Mouse (Mus musculus) natural killer cell, adult 2 months (primary cell): ENCODE results near the gene Reps1.
"Not testable (repeated sequence)": the region's sequence is repeated elsewhere in the genome, so short reads cannot be mapped to it uniquely, and the experiment has no call there.

Experiments
- DNase-seq, 2 experiments: peaks; one replicate each; pipeline ENCODE4 v3.0.0; 2022; ENCODE audit warnings: low spot score in 2 of 2

Gene Reps1

GRCm38 (mm10) chr10:18064606-18065228 is 9.1 kb downstream of the Reps1 start:
- DNase-seq = no peak

DNA sequence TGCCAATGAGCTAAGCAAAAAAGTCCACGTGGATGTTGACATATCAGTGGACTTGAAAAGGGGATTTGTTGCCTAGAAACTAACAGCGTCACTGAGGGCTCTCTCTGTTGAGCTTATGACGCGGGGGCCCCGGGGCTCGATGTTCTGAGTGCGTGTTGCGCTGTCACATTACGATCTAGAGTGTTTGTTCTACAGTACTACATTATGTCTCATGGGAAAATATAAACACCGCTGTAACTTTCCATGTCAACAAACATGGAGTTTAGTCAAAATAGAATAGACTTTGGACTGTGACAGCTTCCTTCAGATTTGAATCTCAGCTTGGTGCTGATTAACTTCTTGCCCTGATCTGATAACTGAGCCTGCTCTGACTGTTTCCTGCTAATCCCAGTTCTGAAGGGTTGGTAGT is 10.4 kb downstream of the Reps1 start:
- DNase-seq = no peak

GRCm38 (mm10) chr10:18067761-18068446 is 12.2 kb downstream of the Reps1 start:
- DNase-seq = no peak

DNA sequence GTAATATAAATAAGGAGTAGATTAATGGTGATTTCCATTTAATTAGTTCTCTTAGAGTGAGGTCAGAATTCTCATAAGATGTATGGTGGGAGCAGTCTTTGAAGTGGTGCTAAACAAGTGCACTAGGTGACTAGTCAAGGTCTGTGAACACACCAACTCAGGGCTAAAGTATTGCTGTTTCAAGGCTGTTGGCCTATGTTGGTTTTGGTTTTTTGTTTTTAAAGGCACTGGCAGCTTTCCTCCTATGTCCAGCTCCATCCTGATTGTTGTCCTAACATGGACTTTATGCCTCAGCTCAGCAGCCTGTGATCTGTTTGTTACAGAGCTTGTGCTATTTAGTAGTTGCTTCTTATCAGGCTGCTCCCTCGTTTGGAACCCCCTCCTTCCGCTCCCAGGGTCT is 13.2 kb downstream of the Reps1 start:
- DNase-seq = no peak

- no peak for DNase-seq
These were observed 13.9 kb downstream of the Reps1 start for GRCm38 (mm10) chr10:18069576-18069975.

DNA sequence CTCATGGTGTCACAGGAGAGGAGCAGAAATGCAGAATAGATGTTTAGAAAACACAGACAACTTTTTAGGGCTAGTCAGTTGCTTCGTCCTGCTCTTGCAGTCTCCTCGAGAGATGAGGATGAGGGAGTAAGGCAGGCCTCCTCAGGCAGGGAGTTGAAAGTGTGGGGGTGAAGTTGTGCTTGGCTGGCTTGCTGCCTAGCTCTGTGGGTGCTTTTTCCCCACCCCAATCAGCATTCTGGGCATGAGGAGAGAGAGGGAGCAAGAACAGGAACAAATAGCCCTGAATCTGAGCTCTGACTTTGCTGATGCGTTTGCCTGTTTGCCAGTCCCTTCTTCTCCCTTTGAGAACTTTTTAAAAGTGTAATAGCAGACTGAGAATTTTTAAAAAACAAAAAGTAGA is 14.5 kb downstream of the Reps1 start:
- no peak for DNase-seq

GRCm38 (mm10) chr10:18070616-18071015 is 15.0 kb downstream of the Reps1 start:
- no peak for DNase-seq

- no peak for DNase-seq
These were observed 17.2 kb downstream of the Reps1 start for GRCm38 (mm10) chr10:18072871-18073270.

DNA sequence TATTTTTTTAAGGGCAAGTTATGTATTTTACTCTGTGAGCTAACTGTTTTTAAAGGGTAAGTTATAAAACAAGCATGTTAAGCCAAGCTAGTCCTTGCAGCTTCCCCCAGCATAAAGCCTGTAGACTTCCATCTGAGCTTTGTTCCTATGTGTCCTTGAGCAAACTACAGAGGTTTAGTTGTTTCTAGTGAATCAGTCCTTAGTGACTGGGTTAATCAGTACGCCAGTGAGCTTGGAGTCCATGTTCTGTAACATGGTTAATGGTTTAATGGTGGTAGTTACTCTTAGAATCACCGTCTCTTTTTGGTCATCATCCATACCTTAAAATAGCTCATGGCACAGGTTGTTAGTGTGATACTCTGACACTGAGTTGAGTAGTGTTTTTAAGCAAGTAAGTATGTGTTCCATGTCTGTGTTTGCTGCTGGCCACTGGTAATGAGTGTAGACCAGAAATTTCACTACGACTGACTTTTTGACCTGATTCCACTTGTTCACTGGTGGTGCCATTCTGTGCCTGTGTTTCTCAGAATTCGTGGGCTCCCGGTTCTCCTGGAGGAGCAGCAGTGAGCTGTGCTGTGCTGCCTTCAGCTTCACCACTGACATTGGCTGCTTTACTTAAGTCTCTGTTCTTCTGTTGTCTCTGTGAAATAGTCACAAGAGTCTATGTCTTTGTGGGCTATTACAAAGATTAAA is 18.9 kb downstream of the Reps1 start:
- no peak for DNase-seq

- DNase-seq = no peak
These were observed 20.2 kb downstream of the Reps1 start for GRCm38 (mm10) chr10:18075845-18076244.

- DNase-seq = no peak
These were observed 25.9 kb downstream of the Reps1 start for GRCm38 (mm10) chr10:18081536-18081935.

DNA sequence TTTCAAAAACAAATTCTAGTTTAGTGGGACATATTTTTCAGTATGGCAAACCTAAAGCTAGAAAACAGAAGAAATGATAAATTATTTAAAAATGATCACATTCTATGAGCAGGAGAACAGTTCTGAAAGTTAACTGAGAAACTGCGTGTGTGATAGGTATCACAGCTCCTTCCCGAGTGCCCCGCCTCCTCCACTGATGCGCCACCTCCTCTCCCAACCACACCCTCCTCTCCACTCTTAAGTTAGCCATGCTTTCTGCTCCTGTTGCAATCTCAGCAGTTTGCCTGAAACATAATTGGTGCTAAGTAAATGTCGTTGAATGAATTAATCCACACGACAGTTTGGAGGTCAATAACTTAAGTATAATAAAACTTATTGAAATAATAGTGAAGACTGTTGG is 27.1 kb downstream of the Reps1 start:
- DNase-seq = no peak

- DNase-seq = no peak
These were observed 35.0 kb downstream of the Reps1 start for GRCm38 (mm10) chr10:18090691-18091090.

DNA sequence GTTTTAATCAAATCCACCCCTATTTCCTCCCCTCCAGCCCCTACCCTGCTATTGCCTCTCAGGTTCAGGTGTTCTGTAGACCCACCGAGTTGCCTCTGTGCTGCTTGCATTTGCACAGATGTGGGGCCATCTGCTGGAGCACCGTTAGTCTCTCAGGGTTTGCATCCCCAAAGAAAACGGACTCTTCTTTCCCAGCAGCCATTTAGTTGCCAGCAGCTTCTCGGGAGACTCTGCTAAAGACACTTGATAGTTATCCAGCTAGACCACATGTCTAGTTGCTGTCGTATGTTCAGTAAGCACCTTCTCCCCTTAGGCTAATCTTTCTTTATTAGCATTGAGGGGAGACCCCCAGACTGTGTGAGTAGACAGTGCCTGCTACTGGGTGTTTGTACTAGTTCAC is 46.5 kb downstream of the Reps1 start:
- no peak for DNase-seq

GRCm38 (mm10) chr10:18107471-18107870 is 51.8 kb downstream of the Reps1 start:
- no peak for DNase-seq

- no peak for DNase-seq
These were observed 55.3 kb downstream of the Reps1 start for GRCm38 (mm10) chr10:18110940-18111339.

GRCm38 (mm10) chr10:18113473-18114093 is 57.9 kb downstream of the Reps1 start:
- DNase-seq = no peak

DNA sequence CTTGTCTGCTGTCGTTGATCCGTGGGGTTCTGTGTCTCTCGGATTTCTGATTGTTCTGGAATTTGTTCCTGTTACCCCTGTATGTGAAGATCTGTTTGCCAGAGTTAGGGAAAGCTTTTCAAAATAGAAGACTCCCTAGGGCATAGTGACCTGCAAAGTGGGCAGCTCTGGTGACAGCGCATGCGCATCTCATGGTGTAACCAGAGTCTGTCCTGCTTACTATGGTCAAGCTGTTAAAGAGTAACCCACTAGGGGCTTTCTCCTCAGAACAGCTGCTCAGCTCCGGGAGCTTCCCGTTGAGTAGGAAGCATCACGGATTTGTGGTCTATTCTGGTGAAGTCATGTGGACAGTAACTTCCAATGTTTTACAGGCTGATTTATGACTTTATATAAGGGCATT is 62.7 kb downstream of the Reps1 start:
- no peak for DNase-seq

DNA sequence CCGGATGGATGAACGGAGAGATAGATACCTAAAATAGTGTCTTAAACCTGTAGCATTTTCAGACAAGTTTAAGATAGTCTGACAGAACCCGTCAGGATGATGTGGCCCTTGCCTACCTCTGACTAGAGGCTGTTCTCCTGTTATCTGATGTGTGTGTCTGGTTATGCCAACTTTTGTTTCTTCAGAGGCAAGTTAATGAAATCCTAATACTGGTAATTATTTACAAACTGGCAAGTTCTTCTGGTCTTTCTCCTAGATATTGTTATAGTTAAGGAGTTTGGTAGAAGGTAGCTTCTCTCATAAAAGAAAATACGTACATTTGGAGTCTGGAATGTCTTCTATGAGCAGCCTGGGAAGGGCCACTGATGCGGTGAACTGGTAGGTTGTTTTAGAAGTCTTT is 74.6 kb downstream of the Reps1 start:
- DNase-seq = no peak

DNA sequence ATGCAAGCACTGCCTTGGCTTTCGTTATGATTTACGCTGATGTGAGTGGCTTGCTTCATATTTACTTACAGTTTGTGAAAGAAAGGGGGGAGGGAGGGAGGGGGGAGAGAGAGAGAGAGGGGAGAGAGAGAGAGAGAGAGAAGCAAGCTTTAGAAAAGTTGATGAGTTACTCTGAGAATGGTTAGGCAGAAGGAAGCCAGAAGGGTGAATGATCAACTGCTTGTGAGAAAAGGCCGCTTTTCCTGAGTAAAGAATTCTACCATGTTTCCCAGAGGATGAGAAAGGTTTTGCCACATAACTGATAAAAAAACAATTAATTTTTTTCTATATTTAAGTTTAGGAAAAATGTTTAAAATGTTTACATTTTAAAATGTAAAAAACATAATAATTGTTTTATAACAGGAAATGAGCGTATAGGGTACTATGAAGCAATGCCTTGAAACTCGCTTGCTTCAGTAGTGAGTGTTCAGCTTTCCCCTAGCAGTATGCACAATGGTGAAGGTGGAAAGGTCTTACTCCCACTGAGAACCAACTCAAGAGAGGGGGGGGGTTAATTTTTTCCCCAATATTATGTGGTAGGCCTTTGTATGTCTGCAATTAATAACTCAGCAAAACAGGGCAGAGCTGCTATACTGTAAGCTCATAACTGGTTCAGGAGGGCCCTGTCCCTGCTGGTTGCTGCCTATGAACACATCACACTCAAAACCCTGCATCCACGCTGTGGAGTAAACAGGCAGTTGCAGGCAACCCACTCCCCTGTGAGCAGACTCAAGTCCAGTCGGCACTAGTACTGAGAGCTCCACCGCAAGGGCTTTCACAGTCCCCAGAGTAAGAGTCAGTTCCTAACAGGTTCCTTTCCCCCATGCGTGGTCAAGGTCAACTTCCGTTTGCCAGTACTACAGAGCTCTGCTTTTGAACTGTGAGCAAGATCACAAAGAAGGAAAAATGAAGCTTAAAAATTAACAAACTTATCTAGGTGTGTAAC is 76.3 kb downstream of the Reps1 start:
- DNase-seq = no peak

DNA sequence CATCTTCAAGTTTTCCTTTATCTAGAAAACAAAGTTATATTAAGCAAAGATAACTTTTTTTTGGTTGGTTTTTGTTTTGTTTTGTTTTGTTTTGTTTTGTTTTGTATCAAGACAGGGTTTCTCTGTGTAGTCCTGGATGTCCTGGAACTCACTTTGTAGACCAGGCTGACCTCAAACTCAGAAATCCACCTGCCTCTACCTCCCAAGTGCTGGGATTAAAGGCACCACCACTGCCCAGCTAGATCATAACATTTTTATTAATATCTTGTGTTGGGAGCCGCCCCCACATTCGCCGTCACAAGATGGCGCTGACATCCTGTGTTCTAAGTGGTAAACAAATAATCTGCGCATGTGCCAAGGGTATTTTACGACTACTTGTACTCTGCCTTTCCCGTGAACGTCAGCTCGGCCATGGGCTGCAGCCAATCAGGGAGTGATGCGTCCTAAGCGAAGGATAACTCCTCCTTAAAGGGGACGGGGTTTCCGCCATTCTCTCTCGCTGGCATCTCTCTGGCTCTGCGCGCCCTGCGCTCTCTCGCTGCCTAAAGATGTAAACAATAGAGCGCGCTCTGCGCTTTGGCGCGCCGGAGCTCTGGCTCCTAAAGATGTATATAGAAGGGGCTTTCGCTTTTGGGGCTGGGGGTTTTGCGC is 83.3 kb downstream of the Reps1 start:
- DNase-seq = not testable (repeated sequence)
